Mouse (Mus musculus): ENCODE measurements around the gene Skap1. TPM values are rescaled to one million over a fixed set of nuclear protein-coding genes. Genes with fewer than 3 reads are reported as not detected.
A peak's percentile ranks its signal among the peaks of the same experiment; 100 is the strongest.

Gene Skap1
- polyA plus RNA-seq, 1 experiment from 2014 or later = 1.4 TPM

GRCm38 (mm10) chr11:96620660-96621059 is 156.3 kb downstream of the Skap1 start:
- WGBS = 44% methylated on average over 11 of the region's 11 CpGs
- Histone ChIP-seq H3K27me3 (ENCODE audit: control insufficient read depth, insufficient read depth, low read length) (peaks cover 7% of the 10 kb centered on the region), H3K4me3 (replicated peaks; ENCODE audit: low read length) (no peak overlapping the region), H3K36me3 (ENCODE audit: control insufficient read depth, insufficient read depth, low read length) (no peaks in the 10 kb centered on the region), H3K4me2 (ENCODE audit: low read depth, low read length) (no peak overlapping the region), H3K9me3 (replicated peaks; ENCODE audit: control insufficient read depth, low read length) (no peaks in the 10 kb centered on the region), H3K9ac (ENCODE audit: low read length) (no peak overlapping the region), H3K27ac (ENCODE audit: low read length) (no peak overlapping the region), H3K4me1 (ENCODE audit: control insufficient read depth, insufficient read depth, low read length) (no peaks in the 10 kb centered on the region)
- no peak for ATAC-seq (ENCODE audit: insufficient read depth, low FRiP score)

DNA sequence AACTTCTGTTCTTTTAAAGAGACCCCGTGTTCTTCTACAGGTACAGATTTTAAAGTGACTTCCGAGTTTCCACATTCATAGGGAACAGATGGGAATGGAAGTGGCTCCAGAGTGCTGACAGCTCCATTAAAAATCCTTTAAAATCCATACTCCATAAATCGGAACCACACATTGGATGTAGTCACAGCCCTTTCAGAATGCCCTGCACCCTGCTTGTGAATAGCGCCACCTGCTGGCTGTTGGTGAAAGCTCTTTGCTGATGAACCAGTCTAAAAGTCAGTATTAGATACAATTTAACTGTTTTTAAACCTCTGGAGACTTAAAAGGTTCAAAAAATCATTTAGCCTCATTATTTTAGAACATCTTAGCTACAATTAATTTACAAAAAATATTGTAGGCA is 156.8 kb downstream of the Skap1 start:
- Histone ChIP-seq H3K27ac (ENCODE audit: low read length) (no peak overlapping the region), H3K4me2 (ENCODE audit: low read depth, low read length) (no peak overlapping the region)

GRCm38 (mm10) chr11:96622782-96623181 is 158.4 kb downstream of the Skap1 start:
- peak; percentile 80; the same call in 1 of the 2 replicates for ATAC-seq (ENCODE audit: insufficient read depth, low FRiP score)
- 23% methylated on average over 9 of the region's 9 CpGs for WGBS

More for the DNA sequence above, 156.8 kb downstream of the Skap1 start:
- no peak overlapping the region for H3K4me3 ChIP-seq (replicated peaks; ENCODE audit: low read length)
- ATAC-seq (ENCODE audit: insufficient read depth, low FRiP score) = no peak
- H3K4me1 ChIP-seq (ENCODE audit: control insufficient read depth, insufficient read depth, low read length) = no peaks in the 10 kb centered on the region
- H3K36me3 ChIP-seq (ENCODE audit: control insufficient read depth, insufficient read depth, low read length) = no peaks in the 10 kb centered on the region
- peaks cover 7% of the 10 kb centered on the region for H3K27me3 ChIP-seq (ENCODE audit: control insufficient read depth, insufficient read depth, low read length)
- H3K9ac ChIP-seq (ENCODE audit: low read length) = no peak overlapping the region
- 19% methylated on average over 4 of the region's 4 CpGs for WGBS
- no peaks in the 10 kb centered on the region for H3K9me3 ChIP-seq (replicated peaks; ENCODE audit: control insufficient read depth, low read length)

DNA sequence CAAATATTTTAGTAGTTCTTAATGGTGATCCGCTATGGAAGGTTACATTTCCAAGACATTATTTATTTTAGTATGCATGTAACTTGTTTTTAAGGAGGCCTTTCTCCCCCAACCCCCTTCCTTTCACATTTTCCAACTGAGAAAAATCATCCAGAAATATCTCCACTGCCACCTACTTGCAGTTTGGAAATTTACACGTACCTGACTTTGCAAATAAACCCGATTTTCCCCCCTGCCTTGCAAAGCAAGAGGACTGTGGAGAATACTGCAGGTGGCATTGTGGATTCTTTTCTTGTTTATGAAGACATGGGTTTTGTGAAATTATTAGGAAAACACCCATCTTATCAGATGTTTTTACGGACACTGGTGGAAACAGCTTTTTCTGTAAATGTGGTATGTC is 160.0 kb downstream of the Skap1 start:
- Histone ChIP-seq H3K4me1 (ENCODE audit: control insufficient read depth, insufficient read depth, low read length) (no peaks in the 10 kb centered on the region), H3K9me3 (replicated peaks; ENCODE audit: control insufficient read depth, low read length) (no peaks in the 10 kb centered on the region), H3K4me3 (replicated peaks; ENCODE audit: low read length) (no peak overlapping the region), H3K9ac (ENCODE audit: low read length) (no peak overlapping the region), H3K4me2 (ENCODE audit: low read depth, low read length) (no peak overlapping the region), H3K36me3 (ENCODE audit: control insufficient read depth, insufficient read depth, low read length) (no peaks in the 10 kb centered on the region), H3K27me3 (ENCODE audit: control insufficient read depth, insufficient read depth, low read length) (peaks cover 7% of the 10 kb centered on the region), H3K27ac (ENCODE audit: low read length) (no peak overlapping the region)
- no peak for ATAC-seq (ENCODE audit: insufficient read depth, low FRiP score)
- 31% methylated on average over 4 of the region's 4 CpGs for WGBS

More at GRCm38 (mm10) chr11:96622782-96623181, 158.4 kb downstream of the Skap1 start:
- no peaks in the 10 kb centered on the region for H3K4me1 ChIP-seq (ENCODE audit: control insufficient read depth, insufficient read depth, low read length)
- H3K4me3 ChIP-seq (replicated peaks; ENCODE audit: low read length) = no peak overlapping the region
- H3K4me2 ChIP-seq (ENCODE audit: low read depth, low read length) = no peak overlapping the region
- H3K36me3 ChIP-seq (ENCODE audit: control insufficient read depth, insufficient read depth, low read length) = no peaks in the 10 kb centered on the region
- H3K27ac ChIP-seq (ENCODE audit: low read length) = no peak overlapping the region
- H3K9me3 ChIP-seq (replicated peaks; ENCODE audit: control insufficient read depth, low read length) = no peaks in the 10 kb centered on the region
- H3K9ac ChIP-seq (ENCODE audit: low read length) = no peak overlapping the region
- peaks cover 7% of the 10 kb centered on the region for H3K27me3 ChIP-seq (ENCODE audit: control insufficient read depth, insufficient read depth, low read length)

DNA sequence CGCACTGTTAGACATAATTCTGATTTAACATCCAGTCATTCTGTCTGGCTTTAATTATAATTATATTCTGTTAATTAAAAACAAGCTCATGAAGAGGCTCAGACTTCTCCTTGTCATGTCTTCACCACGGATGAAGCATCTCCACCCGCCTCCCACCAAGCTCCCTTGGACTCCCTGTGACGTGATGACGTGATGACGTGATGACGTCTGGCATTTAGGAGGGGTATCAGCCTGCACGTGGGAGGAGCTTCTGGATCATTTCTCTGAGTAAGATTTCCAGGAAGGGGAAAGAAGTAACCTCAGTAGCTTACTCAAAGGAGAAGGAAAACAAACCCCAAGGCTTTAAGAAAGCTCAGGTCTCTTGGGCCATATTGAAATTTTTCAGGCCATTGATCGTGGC is 165.4 kb downstream of the Skap1 start:
- Histone ChIP-seq H3K27ac (ENCODE audit: low read length) (no peak overlapping the region), H3K9me3 (replicated peaks; ENCODE audit: control insufficient read depth, low read length) (no peaks in the 10 kb centered on the region), H3K4me1 (ENCODE audit: control insufficient read depth, insufficient read depth, low read length) (no peaks in the 10 kb centered on the region), H3K36me3 (ENCODE audit: control insufficient read depth, insufficient read depth, low read length) (no peaks in the 10 kb centered on the region), H3K9ac (ENCODE audit: low read length) (no peak overlapping the region), H3K4me2 (ENCODE audit: low read depth, low read length) (no peak overlapping the region), H3K4me3 (replicated peaks; ENCODE audit: low read length) (no peak overlapping the region), H3K27me3 (ENCODE audit: control insufficient read depth, insufficient read depth, low read length) (no peaks in the 10 kb centered on the region; the same call in 1 of the 2 replicates)
- WGBS = 50% methylated on average over 9 of the region's 9 CpGs
- no peak for ATAC-seq (ENCODE audit: insufficient read depth, low FRiP score)

DNA sequence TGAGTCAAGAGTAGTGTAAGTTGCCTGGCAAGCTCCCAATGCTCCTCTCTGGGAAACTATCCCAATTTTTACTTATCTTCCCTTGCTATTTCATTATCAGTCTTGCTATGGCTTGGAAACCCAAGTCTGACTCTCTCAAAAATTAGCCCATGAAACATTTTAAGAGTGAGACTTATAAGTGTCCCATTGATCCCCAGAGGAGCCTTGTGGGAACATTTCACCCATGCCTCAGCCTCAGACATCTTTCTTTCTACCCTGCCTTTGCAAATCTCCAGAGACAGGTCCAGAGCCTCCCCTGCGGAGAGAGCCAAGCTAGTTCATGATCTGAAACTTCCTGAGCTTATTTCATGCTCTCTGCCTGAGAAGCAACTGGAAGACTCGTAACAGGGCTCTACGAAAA is 167.1 kb downstream of the Skap1 start:
- Histone ChIP-seq H3K36me3 (ENCODE audit: control insufficient read depth, insufficient read depth, low read length) (no peaks in the 10 kb centered on the region), H3K27ac (ENCODE audit: low read length) (no peak overlapping the region), H3K9ac (ENCODE audit: low read length) (no peak overlapping the region), H3K4me2 (ENCODE audit: low read depth, low read length) (no peak overlapping the region), H3K27me3 (ENCODE audit: control insufficient read depth, insufficient read depth, low read length) (no peaks in the 10 kb centered on the region; the same call in 1 of the 2 replicates), H3K9me3 (replicated peaks; ENCODE audit: control insufficient read depth, low read length) (no peaks in the 10 kb centered on the region), H3K4me3 (replicated peaks; ENCODE audit: low read length) (no peak overlapping the region), H3K4me1 (ENCODE audit: control insufficient read depth, insufficient read depth, low read length) (no peaks in the 10 kb centered on the region)
- no peak for ATAC-seq (ENCODE audit: insufficient read depth, low FRiP score)
- 79% methylated on average over 3 of the region's 3 CpGs for WGBS

GRCm38 (mm10) chr11:96637927-96638326 is 173.5 kb downstream of the Skap1 start:
- Histone ChIP-seq H3K36me3 (ENCODE audit: control insufficient read depth, insufficient read depth, low read length) (no peaks in the 10 kb centered on the region), H3K27ac (ENCODE audit: low read length) (no peak overlapping the region), H3K9me3 (replicated peaks; ENCODE audit: control insufficient read depth, low read length) (no peaks in the 10 kb centered on the region), H3K4me3 (replicated peaks; ENCODE audit: low read length) (no peak overlapping the region), H3K9ac (ENCODE audit: low read length) (no peak overlapping the region), H3K27me3 (ENCODE audit: control insufficient read depth, insufficient read depth, low read length) (no peaks in the 10 kb centered on the region; the same call in 1 of the 2 replicates), H3K4me1 (ENCODE audit: control insufficient read depth, insufficient read depth, low read length) (no peaks in the 10 kb centered on the region), H3K4me2 (ENCODE audit: low read depth, low read length) (no peak overlapping the region)
- ATAC-seq (ENCODE audit: insufficient read depth, low FRiP score) = no peak
- 21% methylated on average over 7 of the region's 7 CpGs for WGBS

- Histone ChIP-seq H3K9ac (ENCODE audit: low read length) (no peak overlapping the region), H3K9me3 (replicated peaks; ENCODE audit: control insufficient read depth, low read length) (no peaks in the 10 kb centered on the region), H3K36me3 (ENCODE audit: control insufficient read depth, insufficient read depth, low read length) (no peaks in the 10 kb centered on the region), H3K4me3 (replicated peaks; ENCODE audit: low read length) (no peak overlapping the region), H3K27me3 (ENCODE audit: control insufficient read depth, insufficient read depth, low read length) (no peaks in the 10 kb centered on the region; the same call in 1 of the 2 replicates), H3K4me2 (ENCODE audit: low read depth, low read length) (no peak overlapping the region), H3K4me1 (ENCODE audit: control insufficient read depth, insufficient read depth, low read length) (no peaks in the 10 kb centered on the region), H3K27ac (ENCODE audit: low read length) (no peak overlapping the region)
- no peak for ATAC-seq (ENCODE audit: insufficient read depth, low FRiP score)
- WGBS = 34% methylated on average over 5 of the region's 5 CpGs
These were observed 175.4 kb downstream of the Skap1 start for GRCm38 (mm10) chr11:96639805-96640204.

DNA sequence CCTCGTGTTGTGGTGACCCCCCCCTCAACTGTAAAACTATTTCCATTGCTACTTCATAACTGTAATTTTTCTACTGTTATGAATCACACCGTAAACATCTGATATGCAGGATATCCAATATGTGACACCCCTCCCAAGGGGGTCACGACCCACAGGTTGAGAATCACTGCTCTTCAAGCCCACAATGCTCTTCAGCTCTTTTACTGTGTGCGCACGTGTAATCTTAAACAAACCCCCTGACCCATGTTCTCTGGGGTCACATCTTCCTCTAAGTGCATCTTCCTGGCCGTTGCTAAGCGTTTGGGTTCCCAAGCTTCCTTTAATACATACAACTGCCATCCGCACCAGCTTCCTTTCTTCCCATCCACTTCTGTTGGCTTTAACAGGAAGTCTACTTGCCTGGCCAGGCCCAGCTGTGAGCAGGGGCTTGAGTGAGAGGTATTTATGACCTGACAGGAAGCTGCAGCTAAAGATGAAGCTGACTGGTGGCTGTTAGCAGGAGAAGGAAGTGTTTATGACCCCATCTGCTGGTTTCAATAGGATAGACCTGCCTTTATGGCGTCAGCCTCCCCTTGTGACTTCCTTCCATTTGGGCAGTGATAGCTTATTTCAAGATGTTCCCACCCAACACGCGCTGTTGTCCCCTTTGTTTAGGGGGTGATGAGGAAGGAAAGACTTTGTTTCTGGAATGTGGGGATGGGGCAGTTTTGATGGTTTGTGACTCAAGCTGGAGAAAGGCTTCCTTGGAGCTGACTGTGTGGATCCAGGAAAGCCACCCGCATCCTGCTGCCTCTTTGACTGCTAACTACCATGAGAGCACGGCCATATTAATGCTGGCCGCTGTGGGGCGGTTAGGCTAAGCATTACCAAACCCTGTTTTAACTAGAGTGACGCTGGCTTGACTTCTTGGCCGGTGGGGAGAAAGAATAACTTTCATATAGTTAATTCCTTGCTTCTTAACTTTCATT is 178.1 kb downstream of the Skap1 start:
- Histone ChIP-seq H3K27ac (ENCODE audit: low read length) (peak overlapping the region; percentile 40; the same call in 1 of the 2 replicates), H3K36me3 (ENCODE audit: control insufficient read depth, insufficient read depth, low read length) (no peaks in the 10 kb centered on the region), H3K9me3 (replicated peaks; ENCODE audit: control insufficient read depth, low read length) (no peaks in the 10 kb centered on the region), H3K4me3 (replicated peaks; ENCODE audit: low read length) (no peak overlapping the region), H3K4me2 (ENCODE audit: low read depth, low read length) (no peak overlapping the region), H3K9ac (ENCODE audit: low read length) (no peak overlapping the region), H3K27me3 (ENCODE audit: control insufficient read depth, insufficient read depth, low read length) (no peaks in the 10 kb centered on the region; the same call in 1 of the 2 replicates), H3K4me1 (ENCODE audit: control insufficient read depth, insufficient read depth, low read length) (peaks cover 7% of the 10 kb centered on the region)
- peak; percentile 61; the same call in 1 of the 2 replicates for ATAC-seq (ENCODE audit: insufficient read depth, low FRiP score)
- 53% methylated on average over 17 of the region's 17 CpGs for WGBS

All from stomach, embryonic 16.5 days (tissue).